Mouse (Mus musculus) ES-E14 (cell line): Measurements from ENCODE around the gene Gja1.

Experiments
- CHD2 ChIP-seq: IDR thresholded peaks from 2 replicates; pipeline ENCODE4 v1.6.1; 2014; ENCODE audit warnings: mild to moderate bottlenecking, low read depth, low read length, inconsistent platforms
- MAFK ChIP-seq: IDR thresholded peaks from 2 replicates; pipeline ENCODE4 v1.6.1; 2014; ENCODE audit warnings: mild to moderate bottlenecking, low read depth, low read length, inconsistent platforms; ENCODE audit not compliant: insufficient read depth
- ZC3H11A ChIP-seq: IDR thresholded peaks from 2 replicates; pipeline ENCODE4 v1.6.1; 2012; ENCODE audit warnings: low read depth, mild to moderate bottlenecking, inconsistent platforms, low read length, borderline replicate concordance
- ZNF384 ChIP-seq: IDR thresholded peaks from 2 replicates; pipeline ENCODE4 v1.6.1; 2012; ENCODE audit warnings: low read depth, low read length, inconsistent platforms

DNA sequence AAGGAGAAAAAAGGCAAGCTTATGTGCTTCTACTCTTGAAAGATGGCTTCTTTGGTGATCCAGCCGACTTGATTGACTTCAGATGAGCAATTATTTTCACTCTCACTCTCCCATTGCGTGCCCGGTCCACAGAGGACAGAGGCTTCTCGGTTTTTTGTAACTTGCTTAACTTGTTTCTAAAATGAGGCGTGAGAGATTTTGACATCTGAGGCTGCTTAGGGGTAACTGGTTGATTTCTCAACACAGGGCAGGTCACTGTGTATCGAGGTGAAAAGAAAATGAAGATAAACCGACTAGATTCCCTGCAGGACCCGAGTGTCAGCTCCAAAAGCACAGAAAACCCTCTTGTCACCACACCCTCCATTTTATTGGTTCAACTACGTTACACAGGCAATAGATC, 28.8 kb downstream of the Gja1 start:
- no peak for TF ChIP-seq ZC3H11A
- no peak for TF ChIP-seq ZNF384
- TF ChIP-seq CHD2, result no peak
- no peak for TF ChIP-seq MAFK
